Mouse (Mus musculus): ENCODE measurements around the gene Rbms3.

Rbms3 gene

GRCm38 (mm10) chr9:117187116-117188034, 442.3 kb downstream of the Rbms3 start:
- no peak for DNase-seq (ENCODE audit: low spot score in 2 of 2)

DNA sequence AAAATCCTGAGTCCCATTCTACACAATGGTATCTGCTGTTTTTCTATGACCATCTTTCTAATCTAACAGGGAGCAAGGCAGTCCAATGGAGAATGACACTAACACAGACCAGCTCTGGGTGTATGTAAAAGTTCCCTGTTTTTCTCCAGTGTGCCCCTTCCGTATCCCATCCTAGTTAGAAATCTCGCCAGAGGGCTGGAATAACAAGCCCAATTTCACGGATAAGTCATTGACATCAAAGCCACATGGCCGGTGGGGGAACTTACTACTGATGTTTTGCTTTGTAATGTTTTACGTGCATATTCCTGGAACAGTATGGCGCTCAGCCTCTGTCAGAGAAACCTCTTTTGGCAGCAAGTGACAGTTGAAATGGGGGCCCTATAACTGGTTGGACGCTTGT, 449.1 kb downstream of the Rbms3 start:
- DNase-seq (ENCODE audit: low spot score in 2 of 2), result no peak

DNA sequence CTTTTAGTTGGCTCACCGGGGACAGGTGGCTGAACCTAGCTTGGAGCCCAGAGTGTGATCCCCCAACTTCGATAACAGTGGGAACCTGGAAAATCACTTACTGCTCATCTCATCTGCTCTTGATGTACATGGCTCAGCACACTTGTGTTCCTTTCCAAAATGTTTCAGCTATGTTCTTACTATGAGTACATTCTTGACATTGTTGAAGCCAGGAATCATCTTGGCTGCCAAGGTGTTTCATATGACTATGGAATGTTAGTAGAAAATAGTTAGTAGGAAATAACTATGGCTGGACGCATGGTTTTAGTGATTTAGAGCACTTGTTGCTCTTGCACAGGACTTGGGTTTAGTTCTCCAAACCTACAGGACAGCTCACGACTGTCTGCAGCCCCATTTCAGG, 451.3 kb downstream of the Rbms3 start:
- no peak for DNase-seq (ENCODE audit: low spot score in 2 of 2)

DNA sequence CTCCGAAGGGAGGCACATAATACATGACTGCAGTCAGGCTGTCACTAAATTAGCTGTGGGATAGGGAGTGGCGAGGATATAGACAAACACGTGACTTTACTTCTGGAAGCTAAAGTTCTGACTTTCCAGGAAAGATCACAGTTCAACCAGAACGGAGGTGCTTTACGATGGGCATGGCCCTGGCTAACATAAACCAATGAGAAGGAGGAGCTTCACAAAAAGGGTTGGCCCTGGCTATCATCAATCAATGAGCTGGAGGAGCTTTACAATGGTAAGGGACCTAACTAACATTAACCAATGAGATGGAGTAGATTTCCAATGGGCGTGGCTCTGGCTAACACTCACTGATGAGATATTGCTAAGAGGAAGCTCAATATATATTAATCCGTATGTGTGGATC, 457.2 kb downstream of the Rbms3 start:
- DNase-seq (ENCODE audit: low spot score in 2 of 2), result no peak

- DNase-seq (ENCODE audit: low spot score in 2 of 2), result no peak
Measured at GRCm38 (mm10) chr9:117169196-117169595, 460.5 kb downstream of the Rbms3 start.

GRCm38 (mm10) chr9:117163143-117163542, 466.6 kb downstream of the Rbms3 start:
- DNase-seq (ENCODE audit: low spot score in 2 of 2), result no peak

DNA sequence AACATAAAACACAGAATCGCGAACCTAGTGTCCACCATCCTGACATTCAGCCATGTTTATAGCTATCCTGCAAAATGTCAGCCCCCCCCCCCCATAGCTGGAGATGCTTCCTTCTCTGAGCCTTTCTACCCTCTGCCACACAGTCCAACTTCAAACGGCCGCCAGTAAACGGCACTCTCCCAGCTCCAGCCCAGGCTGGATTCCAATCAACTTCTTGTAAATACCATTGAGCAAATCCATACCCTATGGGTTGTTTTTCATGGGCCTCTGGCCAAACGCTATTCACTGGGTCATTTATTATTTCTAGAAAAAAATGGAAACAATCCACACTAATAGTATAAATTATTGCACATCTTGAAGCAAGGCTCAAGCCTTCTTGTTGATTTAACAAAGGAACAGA, 468.6 kb downstream of the Rbms3 start:
- no peak for DNase-seq (ENCODE audit: low spot score in 2 of 2)

DNA sequence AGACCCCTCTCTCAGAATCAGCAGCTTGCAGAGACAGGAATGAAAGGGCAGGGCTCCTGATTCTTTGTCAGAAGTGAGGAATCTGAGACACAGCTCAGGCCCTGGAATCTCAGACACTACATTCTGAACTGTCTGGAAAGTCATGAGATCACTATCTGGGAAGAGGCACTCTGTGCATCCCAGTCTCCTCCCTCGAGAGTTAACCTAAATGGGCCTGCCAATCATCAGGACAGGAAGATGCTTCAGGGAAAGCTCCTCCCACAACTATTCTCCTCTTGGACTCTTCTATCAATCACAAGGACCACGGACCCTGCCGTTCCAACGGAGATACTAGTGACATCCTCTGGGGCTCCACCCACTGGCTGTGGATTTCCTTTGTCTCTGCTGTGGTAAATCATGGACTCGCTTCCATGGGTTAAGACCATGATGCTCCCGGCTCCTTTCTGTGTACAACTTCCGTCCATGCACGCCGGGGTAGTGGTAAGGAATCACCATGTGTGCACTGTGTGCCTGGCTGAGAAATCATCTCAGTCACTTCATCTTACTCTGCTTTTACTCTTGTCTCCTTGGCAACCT, 473.3 kb downstream of the Rbms3 start:
- DNase-seq (ENCODE audit: low spot score in 2 of 2), result no peak

DNA sequence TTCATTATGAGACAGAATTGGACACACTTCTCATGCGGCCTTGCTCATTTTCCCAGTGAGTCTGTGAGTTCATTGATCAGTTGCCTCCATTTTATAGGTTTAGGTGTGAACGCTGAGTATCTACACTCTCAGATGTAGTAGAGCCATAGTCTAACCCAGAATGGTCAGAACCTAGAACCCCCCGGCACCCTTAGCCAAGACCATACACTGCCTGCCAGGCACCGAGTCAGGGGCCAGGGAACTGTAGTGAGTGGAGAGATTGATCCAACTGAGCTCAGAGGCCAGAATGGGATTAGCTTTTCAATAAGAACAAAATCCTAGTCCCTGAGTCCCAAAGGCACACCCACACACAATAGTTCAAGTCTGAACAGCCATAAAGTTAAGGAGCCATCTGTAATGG, 475.1 kb downstream of the Rbms3 start:
- no peak for DNase-seq (ENCODE audit: low spot score in 2 of 2)

- DNase-seq (ENCODE audit: low spot score in 2 of 2), result no peak
Measured at GRCm38 (mm10) chr9:117153686-117154274, 475.9 kb downstream of the Rbms3 start.

- no peak for DNase-seq (ENCODE audit: low spot score in 2 of 2)
Measured at GRCm38 (mm10) chr9:117151951-117152350, 477.8 kb downstream of the Rbms3 start.

DNA sequence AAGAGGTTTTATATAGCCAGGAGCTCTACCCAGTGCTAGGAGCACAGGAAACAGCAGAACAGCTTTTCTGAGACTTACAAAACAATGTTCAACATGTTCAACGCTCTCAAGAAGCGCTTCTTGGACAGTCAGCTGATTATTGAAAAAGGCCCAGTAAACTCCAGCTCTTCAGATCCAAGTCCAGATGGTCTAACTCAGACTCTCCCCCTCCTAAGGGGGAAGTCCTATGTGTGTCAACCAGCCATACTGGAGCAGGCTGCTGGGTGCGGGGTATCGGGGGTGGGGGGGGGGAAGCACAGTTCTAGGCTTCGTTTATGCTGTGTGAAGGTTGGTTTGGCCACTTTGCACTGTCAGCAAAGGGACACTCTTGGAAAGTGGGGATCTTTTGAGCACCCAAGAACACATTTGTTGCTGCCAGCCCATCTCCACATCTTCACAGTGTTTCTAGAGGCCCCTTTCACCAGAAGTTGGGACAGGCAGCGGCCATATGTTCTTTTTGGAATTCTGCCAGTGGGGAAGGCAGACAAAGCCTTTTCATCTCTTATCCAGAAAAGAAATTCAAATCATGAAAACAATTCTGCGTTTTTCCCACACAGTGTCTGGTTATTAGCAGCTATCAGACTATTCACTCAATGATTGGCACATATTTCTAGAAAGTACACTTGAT, 485.5 kb downstream of the Rbms3 start:
- no peak for DNase-seq (ENCODE audit: low spot score in 2 of 2)

DNA sequence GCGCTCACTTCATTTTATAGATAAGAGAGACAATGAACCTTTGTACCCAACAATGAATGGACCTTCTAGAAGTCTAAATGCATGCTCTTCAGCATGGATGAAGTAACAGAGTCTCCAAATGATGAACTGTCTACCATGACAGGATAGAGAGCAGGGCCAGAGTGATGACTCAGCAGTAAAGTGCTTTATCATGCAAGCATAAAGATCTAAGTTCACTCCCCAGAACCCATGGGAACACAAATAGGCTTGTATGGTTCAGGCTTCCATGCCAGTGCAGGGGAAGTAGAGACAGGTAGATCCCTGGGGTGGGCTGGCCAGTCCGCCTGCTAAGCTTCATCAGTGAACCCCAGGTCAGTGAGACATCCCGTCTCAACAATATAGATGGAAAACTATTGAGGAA, 489.7 kb downstream of the Rbms3 start:
- DNase-seq (ENCODE audit: low spot score in 2 of 2), result no peak

- no peak for DNase-seq (ENCODE audit: low spot score in 2 of 2)
Measured at GRCm38 (mm10) chr9:117136410-117136809, 493.3 kb downstream of the Rbms3 start.

- no peak for DNase-seq (ENCODE audit: low spot score in 2 of 2)
Measured at GRCm38 (mm10) chr9:117134043-117134442, 495.7 kb downstream of the Rbms3 start.

GRCm38 (mm10) chr9:117126816-117127215, 502.9 kb downstream of the Rbms3 start:
- DNase-seq (ENCODE audit: low spot score in 2 of 2), result no peak

GRCm38 (mm10) chr9:117125844-117126243, 503.9 kb downstream of the Rbms3 start:
- DNase-seq (ENCODE audit: low spot score in 2 of 2), result no peak

DNA sequence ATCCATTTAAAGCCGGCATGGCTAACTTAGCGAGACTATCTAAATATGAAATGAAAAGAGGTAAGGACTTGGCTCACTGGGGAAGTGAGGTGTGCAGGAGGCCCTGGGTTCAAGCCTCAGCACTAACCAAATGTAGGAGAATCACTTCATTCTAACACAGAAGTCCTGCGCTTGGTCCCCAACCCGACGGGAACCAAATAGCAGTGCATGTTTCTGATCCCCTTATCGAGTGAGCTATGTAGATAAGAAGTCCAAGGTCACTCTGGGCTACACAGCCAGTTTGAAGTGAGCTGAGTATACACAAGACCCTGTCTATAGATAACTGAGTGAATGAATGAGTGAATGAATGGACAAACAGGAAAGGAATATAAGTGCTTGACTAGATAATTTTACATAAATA, 508.1 kb downstream of the Rbms3 start:
- no peak for DNase-seq (ENCODE audit: low spot score in 2 of 2)

DNA sequence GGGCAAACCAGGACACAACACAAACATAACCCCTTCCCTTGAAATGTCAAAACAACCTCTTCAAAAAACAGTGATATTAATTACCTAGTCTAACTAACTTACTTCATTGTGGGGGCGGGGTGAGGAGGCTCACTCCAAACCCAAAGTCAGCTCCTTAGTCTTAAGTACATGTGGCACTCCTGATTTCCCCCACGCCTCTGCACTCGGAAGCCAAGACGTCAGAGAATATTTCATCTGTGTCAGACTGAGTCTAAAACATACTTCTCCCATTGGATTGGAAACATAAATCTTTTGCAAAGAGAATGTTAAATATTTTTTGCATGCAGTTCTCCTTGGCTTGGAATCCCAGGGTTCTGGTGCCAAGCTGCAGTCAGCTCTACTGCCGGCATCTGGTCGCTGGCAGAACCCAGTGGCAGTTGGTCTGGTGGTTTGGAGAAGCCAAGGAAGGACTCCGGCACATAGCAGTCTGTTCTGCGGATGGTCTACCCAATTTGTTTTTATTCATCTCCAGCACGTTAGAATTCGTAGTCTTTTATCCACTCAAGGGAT, 512.5 kb downstream of the Rbms3 start:
- DNase-seq (ENCODE audit: low spot score in 2 of 2), result no peak

DNA sequence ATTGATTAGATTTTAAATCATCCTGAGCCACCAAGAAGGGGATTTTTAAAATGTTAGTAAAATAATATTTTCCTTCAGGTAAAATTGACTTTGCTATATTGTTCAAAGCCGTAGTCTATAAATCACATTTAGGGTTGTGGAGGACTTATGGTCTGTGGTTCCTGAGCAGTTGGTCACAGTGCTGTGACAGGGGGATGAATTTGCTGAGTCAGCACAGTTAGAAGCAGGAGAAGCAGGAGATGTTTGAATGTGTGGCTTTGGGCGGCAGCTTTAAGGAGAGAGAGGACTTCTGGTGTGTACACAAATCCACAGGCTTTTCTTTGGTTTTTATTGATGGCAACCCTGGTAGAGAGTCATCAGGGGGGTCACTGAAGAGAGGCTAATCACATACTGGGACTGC, 514.1 kb downstream of the Rbms3 start:
- no peak for DNase-seq (ENCODE audit: low spot score in 2 of 2)

DNA sequence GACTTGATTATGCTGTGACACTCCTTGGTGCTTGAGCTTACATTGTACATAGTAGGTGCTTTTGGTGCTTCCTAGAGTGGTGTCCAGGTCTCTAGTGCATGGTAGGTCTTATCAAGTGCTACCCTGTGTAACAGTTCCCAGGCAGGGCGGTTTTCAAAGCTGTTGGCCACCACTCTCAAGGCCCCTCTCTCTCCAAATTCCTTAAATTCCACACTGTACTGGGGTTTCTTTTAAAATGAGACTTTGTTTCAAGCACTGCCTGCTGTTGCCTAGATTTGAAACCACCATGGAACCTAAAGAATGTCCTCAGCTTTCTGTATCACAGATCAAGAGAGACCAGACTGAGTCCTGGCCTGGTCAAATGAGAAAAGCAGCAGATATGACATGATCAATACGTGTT, 516.1 kb downstream of the Rbms3 start:
- no peak for DNase-seq (ENCODE audit: low spot score in 2 of 2)

DNA sequence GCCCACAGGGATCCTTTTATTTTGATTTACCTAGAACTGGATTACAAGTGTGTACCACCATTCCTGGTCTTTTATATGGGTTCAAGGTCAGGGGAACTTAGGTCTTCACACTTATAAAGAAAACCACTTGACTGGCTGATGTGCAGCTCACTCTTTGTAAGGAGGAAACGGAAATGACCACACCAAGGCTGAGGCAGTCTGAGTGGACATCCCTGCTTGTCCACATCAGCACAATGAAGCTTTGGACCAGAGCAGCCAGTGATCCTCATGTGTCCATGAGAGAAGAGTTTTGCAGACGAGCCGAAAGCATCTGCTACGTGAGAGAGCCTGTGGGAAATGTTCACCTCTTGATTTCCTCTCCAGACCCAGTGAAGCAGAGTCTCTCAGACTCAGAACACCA, 521.8 kb downstream of the Rbms3 start:
- no peak for DNase-seq (ENCODE audit: low spot score in 2 of 2)

Measured in frontal cortex, postnatal 25 days (tissue).